Mouse (Mus musculus) duodenum, adult 2 months (tissue): ENCODE measurements around the gene Oca2. TPM values are rescaled to one million over a fixed set of nuclear protein-coding genes. Genes with fewer than 3 reads are reported as not detected.

Source experiments
- polyA plus RNA-seq: library from polyadenylated mRNA; depleted of rRNA; stranded (reverse); fragments of >200 nt; gene quantifications from 2 replicates; pipeline ENCODE4 v1.2.3, GENCODE M21; 2012; ENCODE audit warnings: low replicate concordance; rRNA removed

Gene Oca2
- not detected in 2 replicates for polyA plus RNA-seq

DNA sequence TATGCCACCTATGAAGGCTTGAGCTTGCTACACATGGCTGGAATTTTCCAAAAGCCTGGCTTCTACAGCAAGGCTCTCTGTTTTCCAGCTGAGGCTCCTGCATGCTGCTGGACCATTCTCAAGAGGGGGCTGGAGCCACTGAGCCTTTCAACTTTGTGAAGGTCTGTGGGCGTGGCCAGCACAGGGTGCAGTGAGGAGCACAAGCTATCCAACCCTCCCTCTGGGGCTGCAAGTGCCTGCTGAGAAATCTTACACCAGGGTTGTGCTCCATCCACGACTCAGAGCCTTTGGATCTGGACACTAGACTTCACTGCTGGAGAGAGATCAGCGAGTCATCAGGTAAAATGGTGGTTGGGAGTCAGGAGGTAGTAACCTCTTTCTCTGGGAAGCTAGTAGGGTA lies at the start of gene Oca2:
Oca2 (plus strand) TSS at position 218 of the 400 bp plus-strand sequence.

Other genes starting within 250 kb of the Oca2 start
- 0.71 and 0.95 TPM in 2 replicates for gene Nipa1, start 219.8 kb upstream of the Oca2 start, polyA plus RNA-seq
- 13.4 and 15.5 TPM in 2 replicates for gene Herc2, start 189.6 kb upstream of the Oca2 start, polyA plus RNA-seq